Mouse (Mus musculus): ENCODE data around the gene Unc5b. TPM values are rescaled to one million over a fixed set of nuclear protein-coding genes. Genes with fewer than 3 reads are reported as not detected.

Unc5b gene
- polyA plus RNA-seq, 1 experiment from 2014 or later: 4.0 TPM

DNA sequence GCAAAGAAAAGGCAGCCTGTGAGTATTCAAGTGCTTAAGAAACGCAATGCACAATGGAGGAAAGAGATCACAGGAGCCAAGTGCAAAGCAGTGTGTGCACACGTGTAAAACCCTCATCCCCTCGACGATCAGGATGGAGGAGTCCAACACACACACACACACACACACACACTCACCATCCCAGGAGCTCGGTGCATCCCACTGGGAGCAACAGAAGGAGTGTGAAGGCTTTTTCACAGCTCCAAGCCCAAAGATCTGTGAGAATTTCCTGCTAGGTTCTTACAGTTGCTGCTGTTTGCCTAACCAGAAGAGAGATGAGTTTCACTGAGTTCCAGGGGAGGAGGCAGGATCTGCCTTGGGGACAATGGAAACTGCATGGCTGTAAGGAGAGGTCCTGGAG is 99.6 kb downstream of the Unc5b start:
- no peaks in the 10 kb centered on the region for H3K27me3 ChIP-seq (replicated peaks)
- H3K9ac ChIP-seq: no peak overlapping the region
- H3K27ac ChIP-seq: no peak overlapping the region
- no peak for ATAC-seq (ENCODE audit: insufficient read depth, low FRiP score, low read depth)
- no peaks in the 10 kb centered on the region for H3K9me3 ChIP-seq
- no peaks in the 10 kb centered on the region for H3K36me3 ChIP-seq
- no peak overlapping the region for H3K4me3 ChIP-seq (replicated peaks)
- H3K4me2 ChIP-seq: no peak overlapping the region
- 29% methylated on average over 5 of the region's 5 CpGs for WGBS
- 0 out of 2 replicates have a peak, but pooled peaks cover 4% of the 10 kb centered on the region for H3K4me1 ChIP-seq

DNA sequence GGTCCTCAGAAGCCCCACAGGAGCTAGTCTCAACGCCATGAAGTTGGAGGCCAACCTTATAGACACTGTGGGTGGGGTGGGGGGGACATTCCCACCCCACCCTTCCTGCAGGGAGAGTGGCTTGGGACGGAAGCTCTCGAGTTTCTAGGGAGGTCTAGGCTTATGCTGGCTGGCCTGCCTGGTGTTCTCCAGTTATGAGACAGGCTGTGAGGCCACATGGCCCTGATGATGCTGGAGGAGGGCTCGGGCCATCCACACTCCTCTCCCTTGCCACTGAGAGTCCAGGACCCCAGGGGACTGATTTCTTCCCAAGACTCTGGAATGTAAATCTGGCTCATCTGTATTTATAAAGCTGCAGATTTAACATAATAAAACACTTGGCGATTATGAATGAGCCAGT is 104.1 kb downstream of the Unc5b start:
- Histone ChIP-seq H3K4me3 (replicated peaks) (no peak overlapping the region), H3K27me3 (replicated peaks) (no peaks in the 10 kb centered on the region), H3K4me2 (no peak overlapping the region), H3K36me3 (no peaks in the 10 kb centered on the region; the same call in 1 of the 2 replicates), H3K27ac (no peak overlapping the region), H3K9ac (no peak overlapping the region), H3K4me1 (0 out of 2 replicates have a peak, but pooled peaks cover 4% of the 10 kb centered on the region), H3K9me3 (no peaks in the 10 kb centered on the region)
- WGBS: 34% methylated on average over 5 of the region's 5 CpGs
- ATAC-seq (ENCODE audit: insufficient read depth, low FRiP score, low read depth): no peak

DNA sequence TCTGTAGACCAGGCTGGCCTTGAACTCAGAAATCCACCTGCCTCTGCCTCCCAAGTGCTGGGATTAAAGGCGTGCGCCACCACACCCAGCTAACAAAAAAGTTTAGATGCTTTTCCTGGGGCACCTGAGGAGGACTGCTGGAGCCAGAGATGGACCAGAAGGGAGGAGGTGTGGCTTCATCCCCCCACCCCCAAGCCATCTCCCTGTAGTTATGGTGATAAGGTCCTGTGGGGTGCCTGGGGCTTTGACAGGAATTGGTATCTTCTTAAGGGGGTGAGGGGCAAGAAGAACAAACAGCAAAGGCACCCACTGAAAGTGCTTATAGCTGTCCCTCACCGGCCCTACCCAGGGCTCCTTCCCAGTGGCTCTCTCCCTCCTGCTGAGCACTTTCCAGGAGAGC is 104.5 kb downstream of the Unc5b start:
- H3K27me3 ChIP-seq (replicated peaks): no peaks in the 10 kb centered on the region
- ATAC-seq (ENCODE audit: insufficient read depth, low FRiP score, low read depth): no peak
- 82% methylated on average over 3 of the region's 3 CpGs for WGBS
- no peaks in the 10 kb centered on the region; the same call in 1 of the 2 replicates for H3K36me3 ChIP-seq
- H3K27ac ChIP-seq: no peak overlapping the region
- no peaks in the 10 kb centered on the region for H3K9me3 ChIP-seq
- H3K9ac ChIP-seq: no peak overlapping the region
- H3K4me2 ChIP-seq: no peak overlapping the region
- H3K4me1 ChIP-seq: 0 out of 2 replicates have a peak, but pooled peaks cover 4% of the 10 kb centered on the region
- H3K4me3 ChIP-seq (replicated peaks): no peak overlapping the region

DNA sequence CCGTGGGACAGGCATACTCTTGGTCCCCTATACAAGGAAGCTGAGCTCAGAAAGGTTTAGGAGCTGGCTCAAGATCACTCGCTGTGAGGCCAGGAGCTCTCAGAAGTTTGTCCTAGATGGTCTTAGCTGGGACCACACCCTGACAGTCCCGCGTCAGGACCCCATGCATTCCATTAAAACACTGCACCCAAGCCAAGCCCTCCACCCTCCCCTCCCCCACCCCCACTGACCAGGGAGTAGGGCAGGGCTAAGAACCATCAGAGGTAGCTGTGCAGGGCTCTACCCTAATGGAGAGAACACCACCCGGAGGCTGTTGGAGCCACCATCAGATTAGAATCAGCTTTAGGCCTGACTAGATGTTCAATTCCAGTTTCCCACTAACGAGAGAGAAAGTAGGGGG is 106.9 kb downstream of the Unc5b start:
- ATAC-seq (ENCODE audit: insufficient read depth, low FRiP score, low read depth): no peak
- WGBS: 75% methylated on average over 6 of the region's 6 CpGs

DNA sequence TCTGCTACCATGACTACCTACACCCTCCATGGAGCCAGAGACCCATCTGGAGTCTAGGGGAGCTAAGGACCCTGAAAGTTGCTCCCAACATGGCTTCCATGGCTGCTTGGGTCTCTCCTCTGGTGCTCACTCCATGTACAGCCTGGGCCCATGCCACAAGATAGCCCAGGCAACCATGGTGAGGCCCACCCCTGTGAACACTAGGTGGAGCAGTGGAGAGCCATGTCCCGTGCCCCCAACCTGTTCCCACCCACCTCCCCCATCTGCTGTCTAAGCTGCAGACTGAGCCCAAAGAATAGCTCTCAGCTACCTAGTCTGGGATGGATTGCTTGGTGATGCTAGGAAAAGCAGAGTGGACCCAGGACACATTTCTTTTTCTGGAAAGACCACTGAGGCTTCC is 108.0 kb downstream of the Unc5b start:
- WGBS: 58% methylated on average over 1 of the region's 1 CpGs
- no peak overlapping the region for H3K4me3 ChIP-seq (replicated peaks)
- no peak overlapping the region for H3K4me2 ChIP-seq
- H3K36me3 ChIP-seq: no peaks in the 10 kb centered on the region; the same call in 1 of the 2 replicates
- 0 out of 2 replicates have a peak, but pooled peaks cover 4% of the 10 kb centered on the region for H3K4me1 ChIP-seq
- no peak for ATAC-seq (ENCODE audit: insufficient read depth, low FRiP score, low read depth)
- H3K27me3 ChIP-seq (replicated peaks): no peaks in the 10 kb centered on the region
- H3K9me3 ChIP-seq: no peaks in the 10 kb centered on the region
- no peak overlapping the region for H3K27ac ChIP-seq
- H3K9ac ChIP-seq: no peak overlapping the region

More for the DNA sequence above, 106.9 kb downstream of the Unc5b start:
- Histone ChIP-seq H3K36me3 (no peaks in the 10 kb centered on the region; the same call in 1 of the 2 replicates), H3K4me1 (0 out of 2 replicates have a peak, but pooled peaks cover 4% of the 10 kb centered on the region), H3K4me3 (replicated peaks) (no peak overlapping the region), H3K27ac (no peak overlapping the region), H3K4me2 (no peak overlapping the region), H3K9me3 (no peaks in the 10 kb centered on the region), H3K27me3 (replicated peaks) (no peaks in the 10 kb centered on the region), H3K9ac (no peak overlapping the region)

DNA sequence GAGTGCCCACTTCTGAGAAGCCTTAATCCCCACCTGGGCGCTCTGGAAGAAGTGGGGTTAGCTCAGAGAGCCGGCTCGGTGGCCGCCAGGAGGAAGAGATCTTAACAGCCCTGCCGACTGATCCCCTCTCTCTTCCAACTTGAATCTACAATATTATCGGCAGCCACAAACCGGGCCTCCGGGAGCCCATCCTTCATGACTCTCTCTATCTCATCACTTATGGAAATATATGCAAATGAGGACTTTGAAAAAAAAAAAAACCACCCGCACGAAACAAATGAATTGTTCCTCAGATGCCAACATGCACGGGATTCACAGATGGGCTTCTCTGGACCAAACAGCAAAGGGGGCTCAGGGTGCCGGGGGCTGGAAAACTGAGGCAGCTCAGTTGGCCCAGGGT is 109.7 kb downstream of the Unc5b start:
- no peaks in the 10 kb centered on the region for H3K4me1 ChIP-seq
- H3K27me3 ChIP-seq (replicated peaks): no peaks in the 10 kb centered on the region
- no peak overlapping the region for H3K4me3 ChIP-seq (replicated peaks)
- WGBS: 60% methylated on average over 12 of the region's 12 CpGs
- H3K9ac ChIP-seq: no peak overlapping the region
- ATAC-seq (ENCODE audit: insufficient read depth, low FRiP score, low read depth): no peak
- H3K36me3 ChIP-seq: no peaks in the 10 kb centered on the region; the same call in 1 of the 2 replicates
- no peak overlapping the region for H3K27ac ChIP-seq
- H3K9me3 ChIP-seq: no peaks in the 10 kb centered on the region
- H3K4me2 ChIP-seq: no peak overlapping the region

DNA sequence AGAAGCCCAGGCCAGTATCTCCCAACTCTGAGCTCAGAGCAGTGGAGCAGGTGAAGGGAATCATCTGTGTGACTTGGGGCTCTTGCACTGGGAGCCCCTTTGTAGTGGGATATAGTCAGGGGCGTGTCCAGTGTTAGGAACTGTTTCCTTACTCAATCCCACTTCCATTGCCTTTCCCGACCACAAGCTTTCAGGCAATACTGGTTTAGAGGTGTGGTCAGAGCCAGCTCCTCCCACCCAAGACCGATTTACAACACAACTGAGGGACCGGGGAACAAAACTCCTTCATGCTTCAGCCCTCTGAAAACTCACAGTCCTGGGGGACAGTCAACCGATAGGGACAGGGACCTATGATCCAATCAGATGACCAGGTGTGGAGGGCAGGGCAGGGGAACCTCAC is 110.9 kb downstream of the Unc5b start:
- no peaks in the 10 kb centered on the region for H3K27me3 ChIP-seq (replicated peaks)

DNA sequence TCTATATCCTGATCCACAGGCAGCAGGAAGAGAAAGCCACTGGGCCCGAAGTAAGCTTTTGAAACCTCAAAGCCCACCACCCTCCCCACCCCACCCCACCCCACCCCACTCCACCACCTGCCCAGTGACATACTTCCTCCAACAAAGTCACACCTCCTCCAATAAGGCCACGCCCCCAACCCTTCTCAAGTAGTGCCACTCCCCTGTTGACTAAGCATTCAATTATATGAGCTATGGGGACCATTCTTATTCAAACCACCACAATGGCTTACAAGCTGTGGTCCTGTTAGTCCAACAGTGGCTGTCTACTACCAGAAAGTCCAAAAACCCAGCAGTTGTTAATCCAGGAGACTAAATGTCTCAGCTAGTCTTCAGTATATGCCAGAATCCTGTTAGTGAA is 112.9 kb downstream of the Unc5b start:
- WGBS: 95% methylated on average over 2 of the region's 2 CpGs
- Histone ChIP-seq H3K4me3 (replicated peaks) (no peak overlapping the region), H3K27ac (no peak overlapping the region), H3K27me3 (replicated peaks) (no peaks in the 10 kb centered on the region), H3K9ac (no peak overlapping the region), H3K4me2 (no peak overlapping the region), H3K36me3 (peaks cover 10% of the 10 kb centered on the region), H3K4me1 (no peaks in the 10 kb centered on the region), H3K9me3 (no peaks in the 10 kb centered on the region)
- ATAC-seq (ENCODE audit: insufficient read depth, low FRiP score, low read depth): no peak

More for the DNA sequence above, 110.9 kb downstream of the Unc5b start:
- Histone ChIP-seq H3K4me1 (no peaks in the 10 kb centered on the region), H3K4me2 (no peak overlapping the region), H3K36me3 (peaks cover 5% of the 10 kb centered on the region; the same call in 1 of the 2 replicates), H3K9me3 (no peaks in the 10 kb centered on the region), H3K27ac (no peak overlapping the region), H3K4me3 (replicated peaks) (no peak overlapping the region), H3K9ac (no peak overlapping the region)
- 80% methylated on average over 5 of the region's 5 CpGs for WGBS
- ATAC-seq (ENCODE audit: insufficient read depth, low FRiP score, low read depth): no peak

DNA sequence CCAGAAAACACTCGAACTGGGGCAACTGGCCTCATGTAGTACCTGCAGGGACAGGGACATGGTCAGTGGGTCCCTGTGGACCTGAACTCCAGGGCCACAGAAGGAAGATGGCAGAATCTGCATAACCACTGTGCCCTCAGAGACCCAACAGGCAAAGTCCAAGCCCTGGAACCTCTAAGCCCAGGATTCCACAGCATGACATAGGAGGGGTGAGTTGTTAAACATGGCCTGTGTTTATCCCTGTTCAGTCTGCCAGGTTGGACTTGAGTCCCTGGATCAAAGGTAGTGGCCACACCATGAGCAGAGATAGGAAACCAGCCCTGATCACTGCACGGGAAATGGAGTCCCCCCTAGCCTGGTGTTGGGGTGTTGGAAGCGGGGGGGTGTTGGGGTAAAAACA is 114.9 kb downstream of the Unc5b start:
- Histone ChIP-seq H3K4me3 (replicated peaks) (no peak overlapping the region), H3K4me2 (no peak overlapping the region), H3K27me3 (replicated peaks) (no peaks in the 10 kb centered on the region), H3K9ac (no peak overlapping the region), H3K36me3 (peaks cover 10% of the 10 kb centered on the region), H3K4me1 (no peaks in the 10 kb centered on the region), H3K9me3 (no peaks in the 10 kb centered on the region), H3K27ac (no peak overlapping the region)
- ATAC-seq (ENCODE audit: insufficient read depth, low FRiP score, low read depth): no peak
- 90% methylated on average over 3 of the region's 3 CpGs for WGBS

Other genes with a start within 250 kb of the Unc5b start
- 0.44 and 0.76 TPM in 2 replicates for gene Cdh23, start 135.1 kb downstream of the Unc5b start, polyA plus RNA-seq (2015; fragmentation: Nextera tagmentation; extraction: Ambion mirVana)
- 11.3 and 11.4 TPM in 2 replicates for gene Slc29a3, start 78.8 kb downstream of the Unc5b start, polyA plus RNA-seq (2015; fragmentation: Nextera tagmentation; extraction: Ambion mirVana)

Measured in stomach, embryonic 15.5 days (tissue).